Mouse (Mus musculus) thymus, adult 2 months (tissue): ENCODE measurements at regions not wholly inside any gene's neighbourhood (a gene's known extent, or its start where the extent isn't known, plus 50 kb on each side); places are given as distances from the start of the nearest gene placed in this dataset.

Source experiments
- DNase-seq: peaks from one replicate; pipeline ENCODE4 v3.0.0; 2021
- H3K27ac ChIP-seq: fragments of 200-500 bp; 2 replicates; pipeline ENCODE4 v1.5.1; 2012; ENCODE audit warnings: low read length, control low read depth; ENCODE audit not compliant: control insufficient read depth, insufficient read depth
- H3K27me3 ChIP-seq: fragments of 200-500 bp; 2 replicates; pipeline ENCODE4 v1.6.1; 2012; ENCODE audit warnings: mild to moderate bottlenecking, low read length, moderate library complexity, mixed read lengths; ENCODE audit not compliant: control insufficient read depth, insufficient read depth
- H3K36me3 ChIP-seq: fragments of 200-500 bp; 2 replicates; pipeline ENCODE4 v1.6.1; 2012; ENCODE audit warnings: mild to moderate bottlenecking, low read length, moderate library complexity; ENCODE audit not compliant: control insufficient read depth, insufficient read depth
- H3K4me1 ChIP-seq: fragments of 200-500 bp; replicated peaks from 2 replicates; pipeline ENCODE4 v1.6.1; 2012; ENCODE audit warnings: low read length; ENCODE audit not compliant: control insufficient read depth, insufficient read depth
- H3K4me3 ChIP-seq: fragments of 200-500 bp; 2 replicates; pipeline ENCODE4 v1.5.1; 2012; ENCODE audit warnings: mild to moderate bottlenecking, low read length, control low read depth, moderate library complexity; ENCODE audit not compliant: control insufficient read depth, insufficient read depth
- CTCF ChIP-seq: fragments of 200-500 bp; IDR thresholded peaks from 2 replicates; pipeline ENCODE4 v1.5.1; 2012; ENCODE audit warnings: mild to moderate bottlenecking, control low read depth, low read length, moderate library complexity, borderline replicate concordance; ENCODE audit not compliant: control insufficient read depth, poor library complexity, insufficient read depth; ENCODE audit errors: extremely low read depth
- POLR2A ChIP-seq: fragments of 200-500 bp; IDR thresholded peaks from 2 replicates; pipeline ENCODE4 v1.6.1; 2012; ENCODE audit warnings: mild to moderate bottlenecking, low read length, control low read depth, moderate library complexity; ENCODE audit not compliant: control insufficient read depth, poor library complexity, insufficient read depth; ENCODE audit errors: extremely low read depth
- WGBS: fragments of 180-500 bp; shearing (Covaris S2); methylation state at CpG from one replicate; pipeline ENCODE4 v1.1.7; 2018; 5-methylcytosine and 5-hydroxymethylcytosine counted together

DNA sequence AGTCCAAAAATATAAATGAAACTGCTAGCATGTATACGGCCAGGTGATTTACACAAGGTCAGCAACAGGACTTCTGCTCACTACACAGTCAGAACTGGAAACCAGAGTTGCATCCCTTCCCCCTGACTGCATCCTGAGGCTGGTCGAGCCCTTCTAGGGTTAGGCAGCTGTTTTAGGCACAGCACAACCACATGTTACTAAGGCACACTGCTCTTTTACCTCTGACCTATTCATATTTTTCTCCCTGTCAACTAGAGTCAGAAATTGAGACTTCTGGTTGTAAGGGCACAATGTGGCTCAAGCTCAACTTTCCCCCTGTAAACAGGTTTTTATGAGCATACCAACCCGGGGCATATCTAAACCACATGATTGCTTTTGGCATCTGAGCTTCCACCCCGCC lies 151.3 kb upstream of the Nrip1 start:
- H3K27me3 ChIP-seq: no peaks in the 10 kb centered on the region
- H3K27ac ChIP-seq: no peak overlapping the region
- 54% methylated on average over 4 of the region's 4 CpGs for WGBS
- H3K36me3 ChIP-seq: no peaks in the 10 kb centered on the region
- H3K4me3 ChIP-seq: no peak overlapping the region
- no peaks in the 10 kb centered on the region for H3K4me1 ChIP-seq
- TF ChIP-seq CTCF (no peak), POLR2A (no peak)
- no peak for DNase-seq

DNA sequence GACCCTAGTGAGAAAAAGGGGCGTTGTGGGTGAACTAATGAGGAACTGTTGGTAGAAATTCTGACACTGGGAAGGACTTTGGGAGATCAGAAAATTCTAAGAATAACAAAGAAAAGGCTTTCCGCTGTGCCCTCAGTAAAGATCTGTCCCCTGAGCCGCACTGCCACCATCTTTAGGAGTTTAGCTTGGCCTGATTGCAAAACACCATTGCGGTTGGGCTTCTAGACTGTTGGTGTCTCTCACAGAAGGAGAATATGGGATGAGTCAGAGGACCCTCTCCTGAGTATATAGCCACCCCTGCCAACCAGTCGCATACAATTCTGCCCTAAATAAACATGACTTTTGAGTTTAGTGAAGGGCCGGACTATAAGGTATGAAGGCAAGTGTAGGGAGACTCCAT lies 147.5 kb upstream of the Nrip1 start:
- no peak overlapping the region for H3K4me3 ChIP-seq
- WGBS: 97% methylated on average over 6 of the region's 6 CpGs
- H3K27me3 ChIP-seq: no peaks in the 10 kb centered on the region
- DNase-seq: no peak
- no peak for TF ChIP-seq CTCF
- TF ChIP-seq POLR2A: no peak
- no peaks in the 10 kb centered on the region for H3K36me3 ChIP-seq
- no peak overlapping the region for H3K27ac ChIP-seq
- no peaks in the 10 kb centered on the region for H3K4me1 ChIP-seq

- H3K4me3 ChIP-seq: no peak overlapping the region
- H3K27me3 ChIP-seq: no peaks in the 10 kb centered on the region
- no peak overlapping the region for H3K27ac ChIP-seq
- H3K4me1 ChIP-seq: no peaks in the 10 kb centered on the region
- no peak for TF ChIP-seq CTCF
- no peak for TF ChIP-seq POLR2A
- 43% methylated on average over 3 of the region's 3 CpGs for WGBS
- no peak for DNase-seq
- H3K36me3 ChIP-seq: no peaks in the 10 kb centered on the region
Measured at GRCm38 (mm10) chr16:76520643-76520993, 147.0 kb upstream of the Nrip1 start.

GRCm38 (mm10) chr16:76519911-76520642 lies 146.4 kb upstream of the Nrip1 start:
- Histone ChIP-seq H3K27me3 (no peaks in the 10 kb centered on the region), H3K4me1 (no peaks in the 10 kb centered on the region), H3K27ac (no peak overlapping the region), H3K36me3 (no peaks in the 10 kb centered on the region), H3K4me3 (no peak overlapping the region)
- DNase-seq: no peak
- TF ChIP-seq POLR2A: no peak
- TF ChIP-seq CTCF: no peak
- 97% methylated on average over 10 of the region's 10 CpGs for WGBS

DNA sequence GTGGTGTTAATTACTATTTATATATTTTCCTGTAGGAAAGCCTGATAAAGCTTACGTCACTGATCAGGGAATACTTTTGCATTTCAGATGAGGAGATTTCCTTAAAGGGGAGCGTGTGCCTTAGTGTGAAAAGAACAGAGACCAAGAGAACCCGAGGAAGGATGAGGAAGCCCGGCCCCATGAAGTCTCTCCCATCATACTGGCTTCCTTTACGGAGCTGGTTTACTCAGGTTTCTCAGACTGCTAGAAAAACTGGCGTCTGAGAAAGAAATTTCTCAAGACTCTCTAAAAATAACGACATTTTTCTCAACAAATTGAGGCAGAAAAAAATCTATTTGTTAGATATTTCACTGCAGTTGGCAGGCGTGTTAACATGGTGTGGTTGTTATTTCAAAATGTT lies 137.2 kb upstream of the Nrip1 start:
- TF ChIP-seq CTCF (no peak), POLR2A (no peak)
- Histone ChIP-seq H3K4me1 (peaks cover 2% of the 10 kb centered on the region; the same call in 1 of the 2 replicates), H3K36me3 (no peaks in the 10 kb centered on the region), H3K27ac (no peak overlapping the region), H3K27me3 (no peaks in the 10 kb centered on the region), H3K4me3 (no peak overlapping the region)
- WGBS: 84% methylated on average over 8 of the region's 8 CpGs
- DNase-seq: no peak

DNA sequence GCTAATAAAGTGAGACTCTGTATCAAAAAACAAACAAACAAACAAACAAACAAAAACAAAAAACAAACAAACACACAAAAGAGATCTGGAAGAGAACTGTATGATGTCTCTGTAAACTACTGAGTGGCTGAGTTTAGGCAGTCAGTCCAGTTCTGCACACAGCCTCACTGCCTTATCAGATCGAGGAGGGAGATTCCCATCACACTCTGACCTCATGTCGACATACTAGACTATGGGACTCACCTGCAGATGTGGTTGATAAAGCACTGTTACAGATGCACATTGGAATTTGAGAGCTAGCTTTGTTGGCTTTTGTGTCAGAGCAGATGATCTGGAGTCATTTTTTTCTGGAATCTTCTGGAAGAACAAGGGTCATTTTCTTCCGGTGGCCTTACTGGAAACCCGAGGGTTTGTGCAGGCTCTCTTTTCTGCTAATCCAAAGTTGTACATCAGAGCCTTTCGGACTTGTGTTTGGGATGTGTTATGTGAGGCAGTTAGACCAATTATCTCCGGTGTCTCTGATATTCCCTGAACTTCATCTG lies 135.6 kb upstream of the Nrip1 start:
- Histone ChIP-seq H3K4me3 (no peak overlapping the region), H3K4me1 (peaks cover 2% of the 10 kb centered on the region; the same call in 1 of the 2 replicates), H3K27ac (no peak overlapping the region), H3K36me3 (no peaks in the 10 kb centered on the region), H3K27me3 (no peaks in the 10 kb centered on the region)
- no peak for DNase-seq
- no peak for TF ChIP-seq CTCF
- no peak for TF ChIP-seq POLR2A
- 77% methylated on average over 6 of the region's 6 CpGs for WGBS

- H3K4me3 ChIP-seq: no peak overlapping the region
- no peaks in the 10 kb centered on the region for H3K36me3 ChIP-seq
- DNase-seq: no peak
- WGBS: 96% methylated on average over 5 of the region's 5 CpGs
- no peak overlapping the region for H3K27ac ChIP-seq
- TF ChIP-seq POLR2A (no peak), CTCF (no peak)
- H3K27me3 ChIP-seq: no peaks in the 10 kb centered on the region
- no peaks in the 10 kb centered on the region for H3K4me1 ChIP-seq
Measured at GRCm38 (mm10) chr16:76507191-76507746, 133.6 kb upstream of the Nrip1 start.
